Mouse (Mus musculus) heart, postnatal 0 days (tissue): ENCODE results near the gene Gm42517. TPM values are rescaled to one million over a fixed set of nuclear protein-coding genes. Genes with fewer than 3 reads are reported as not detected.

Experiments used
- ATAC-seq: fragments of 200-750 bp; cut with Nextera tagmentation; 2 replicates; pipeline ENCODE4 v1.8.0; 2017; ENCODE audit warnings: low read depth, moderate number of reproducible peaks, moderate library complexity; ENCODE audit not compliant: insufficient read depth
- DNase-seq: peaks from one replicate; pipeline ENCODE4 v3.0.0-alpha.2; 2016; ENCODE audit warnings: low spot score
- H3K27ac ChIP-seq: fragments of 300-500 bp; sonication (generic); 2 replicates; pipeline ENCODE4 v1.5.1; 2014; ENCODE audit warnings: low read depth, mild to moderate bottlenecking
- H3K27me3 ChIP-seq: fragments of 300-500 bp; sonication (generic); 2 replicates; pipeline ENCODE4 v1.6.1; 2014; ENCODE audit warnings: low read length, mixed read lengths; ENCODE audit not compliant: control insufficient read depth, insufficient read depth
- H3K36me3 ChIP-seq: fragments of 300-500 bp; sonication (generic); replicated peaks from 2 replicates; pipeline ENCODE4 v1.6.1; 2014; ENCODE audit warnings: low read length, mixed read lengths; ENCODE audit not compliant: control insufficient read depth, insufficient read depth
- H3K4me1 ChIP-seq: fragments of 300-500 bp; sonication (generic); 2 replicates; pipeline ENCODE4 v1.6.1; 2014; ENCODE audit warnings: antibody characterized with exemption; ENCODE audit not compliant: control insufficient read depth, insufficient read depth
- H3K4me2 ChIP-seq: fragments of 300-500 bp; sonication (generic); 2 replicates; pipeline ENCODE4 v1.6.1; 2014; ENCODE audit warnings: low read depth, mild to moderate bottlenecking, low read length, moderate library complexity
- H3K4me3 ChIP-seq: fragments of 300-500 bp; sonication (generic); 2 replicates; pipeline ENCODE4 v1.5.1; 2014; ENCODE audit warnings: low read depth, low read length
- H3K9ac ChIP-seq: fragments of 300-500 bp; sonication (generic); replicated peaks from 2 replicates; pipeline ENCODE4 v1.6.1; 2014; ENCODE audit warnings: low read depth, low read length, mixed read lengths
- H3K9me3 ChIP-seq: fragments of 300-500 bp; sonication (generic); replicated peaks from 2 replicates; pipeline ENCODE4 v1.6.1; 2016; ENCODE audit warnings: low read length; ENCODE audit not compliant: control insufficient read depth
- CTCF ChIP-seq: IDR thresholded peaks from 2 replicates; pipeline ENCODE4 v1.5.1; 2016; ENCODE audit warnings: antibody characterized with exemption, control low read depth, low read depth
- EP300 ChIP-seq: IDR thresholded peaks from 2 replicates; pipeline ENCODE4 v1.6.1; 2016; ENCODE audit warnings: antibody characterized with exemption, low read depth
- WGBS: fragments of 180-500 bp; shearing (Covaris S2); extraction: QIAGEN DNeasy Blood & Tissue Kit; methylation state at CpG from one replicate; pipeline ENCODE4 v1.1.7; 2014; 5-methylcytosine and 5-hydroxymethylcytosine counted together
- polyA plus RNA-seq: library from polyadenylated mRNA; unstranded; fragments of >200 nt; fragmentation: Nextera tagmentation; extraction: Ambion mirVana; gene quantifications from 2 replicates; pipeline ENCODE4 v1.2.1, GENCODE M21; 2015
- total RNA-seq: library from RNA; depleted of rRNA; stranded (reverse); fragments of >200 nt; gene quantifications from 2 replicates; pipeline ENCODE4 v1.2.3, GENCODE M21; 2014; ENCODE audit warnings: low replicate concordance; rRNA removed

The Gm42517 gene
- total RNA-seq, result not detected in 2 replicates
- polyA plus RNA-seq, result not detected in 2 replicates

GRCm38 (mm10) chr5:108367871-108368332, at the start of gene Gm42517:
TSS of gene Gm42517 (minus strand) at chr5:108367922.
- no peak within 1 kb of the TSS; the same call in 1 of the 2 replicates for H3K9ac ChIP-seq
- H3K27ac ChIP-seq, result no peak within 1 kb of the TSS
- no peak for TF ChIP-seq EP300
- TF ChIP-seq CTCF, result no peak
- under 1% methylated on average over 19 of the region's 36 CpGs for WGBS
- DNase-seq (no peak), ATAC-seq (no peak; the same call in 1 of the 2 replicates)
- peak within 1 kb of the TSS; percentile 59 for H3K4me3 ChIP-seq
- peak within 1 kb of the TSS; percentile 93 for H3K4me2 ChIP-seq
- H3K9me3 ChIP-seq, result no peaks in the 10 kb centered on the region
- no peaks in the 10 kb centered on the region for H3K36me3 ChIP-seq
- peaks cover 9% of the 10 kb centered on the region; the same call in 1 of the 2 replicates for H3K4me1 ChIP-seq
- peaks cover 96% of the 10 kb centered on the region for H3K27me3 ChIP-seq

- H3K27me3 ChIP-seq, result no peaks in the 10 kb centered on the region
- H3K36me3 ChIP-seq, result no peaks in the 10 kb centered on the region
- ATAC-seq (no peak), DNase-seq (no peak)
- TF ChIP-seq CTCF (no peak), EP300 (no peak)
- H3K9ac ChIP-seq, result no peak overlapping the region
- no peak overlapping the region for H3K27ac ChIP-seq
- H3K9me3 ChIP-seq, result no peaks in the 10 kb centered on the region
- no peaks in the 10 kb centered on the region for H3K4me1 ChIP-seq
- H3K4me3 ChIP-seq, result no peak overlapping the region
- no peak overlapping the region for H3K4me2 ChIP-seq
- WGBS, result 61% methylated on average over 2 of the region's 2 CpGs
These were observed 47.0 kb upstream of the Gm42517 start for GRCm38 (mm10) chr5:108414711-108415110.

GRCm38 (mm10) chr5:108406977-108407376, 39.3 kb upstream of the Gm42517 start:
- H3K27me3 ChIP-seq, result no peaks in the 10 kb centered on the region
- DNase-seq (no peak), ATAC-seq (no peak)
- no peak for TF ChIP-seq CTCF
- no peak for TF ChIP-seq EP300
- H3K4me3 ChIP-seq, result no peak overlapping the region
- WGBS, result 64% methylated on average over 2 of the region's 2 CpGs
- H3K4me1 ChIP-seq, result no peaks in the 10 kb centered on the region
- H3K36me3 ChIP-seq, result no peaks in the 10 kb centered on the region
- no peak overlapping the region for H3K4me2 ChIP-seq
- 0 out of 2 replicates have a peak, but pooled peaks cover 4% of the 10 kb centered on the region for H3K9me3 ChIP-seq
- no peak overlapping the region for H3K27ac ChIP-seq
- H3K9ac ChIP-seq, result no peak overlapping the region

- Histone ChIP-seq H3K9me3 (0 out of 2 replicates have a peak, but pooled peaks cover 4% of the 10 kb centered on the region), H3K4me3 (no peak overlapping the region), H3K27me3 (no peaks in the 10 kb centered on the region), H3K4me2 (no peak overlapping the region), H3K36me3 (no peaks in the 10 kb centered on the region), H3K27ac (no peak overlapping the region), H3K4me1 (no peaks in the 10 kb centered on the region), H3K9ac (no peak overlapping the region)
- no peak for TF ChIP-seq CTCF
- no peak for TF ChIP-seq EP300
- WGBS, result 53% methylated on average over 1 of the region's 1 CpGs
- ATAC-seq (no peak), DNase-seq (no peak)
These were observed 37.7 kb upstream of the Gm42517 start for GRCm38 (mm10) chr5:108405460-108405859.

- 55% methylated on average over 4 of the region's 4 CpGs for WGBS
- H3K36me3 ChIP-seq, result no peaks in the 10 kb centered on the region
- H3K4me3 ChIP-seq, result no peak overlapping the region
- DNase-seq, result no peak
- ATAC-seq, result no peak
- H3K9me3 ChIP-seq, result 0 out of 2 replicates have a peak, but pooled peaks cover 2% of the 10 kb centered on the region
- H3K9ac ChIP-seq, result no peak overlapping the region
- no peaks in the 10 kb centered on the region for H3K27me3 ChIP-seq
- H3K4me2 ChIP-seq, result no peak overlapping the region
- TF ChIP-seq EP300, result no peak
- no peak for TF ChIP-seq CTCF
- no peaks in the 10 kb centered on the region for H3K4me1 ChIP-seq
- no peak overlapping the region for H3K27ac ChIP-seq
These were observed 35.7 kb upstream of the Gm42517 start for GRCm38 (mm10) chr5:108403453-108403852.

- Histone ChIP-seq H3K4me1 (no peaks in the 10 kb centered on the region), H3K9me3 (no peaks in the 10 kb centered on the region), H3K4me3 (no peak overlapping the region), H3K27ac (no peak overlapping the region), H3K36me3 (no peaks in the 10 kb centered on the region), H3K4me2 (no peak overlapping the region), H3K27me3 (no peaks in the 10 kb centered on the region), H3K9ac (no peak overlapping the region)
- WGBS, result 65% methylated on average over 3 of the region's 3 CpGs
- no peak for TF ChIP-seq EP300
- no peak for TF ChIP-seq CTCF
- no peak for DNase-seq
- no peak for ATAC-seq
These were observed 22.0 kb upstream of the Gm42517 start for GRCm38 (mm10) chr5:108389744-108390143.
